24 mouse cellular contexts compared by ENCODE assay signal in genomic region chr2:145640255-145640984, GRCm38 (mm10). TPM values are rescaled to one million over a fixed set of nuclear protein-coding genes. Genes with fewer than 3 reads are reported as not detected.
A peak's percentile ranks its signal among the peaks of the same experiment; 100 is the strongest.
DNase-seq lines count a peak whose midpoint lies in the region; ATAC-seq and TF ChIP-seq lines count a peak whose summit lies in the region.
"Had no signal": no experiment of that assay in that cellular context is flagged by ENCODE, and none has a peak within 500 bp of the region (broad histone marks: within the 10 kb centered on the region; RNA-seq: fewer than 3 reads in every experiment).

No protein-coding gene starts in this region.

- H3K27me3 ChIP-seq in kidney, embryonic 14.5 days (ENCODE audit: control insufficient read depth, insufficient read depth, low read length) = no peaks in the 10 kb centered on the region
- no peaks in the 10 kb centered on the region for H3K27me3 ChIP-seq in kidney, embryonic 16.5 days (ENCODE audit: insufficient read depth, low read length)
- H3K27me3 ChIP-seq in midbrain, embryonic 10.5 days (ENCODE audit: low read depth, poor library complexity, severe bottlenecking) = no peaks in the 10 kb centered on the region
- no peaks in the 10 kb centered on the region for H3K27me3 ChIP-seq in midbrain, postnatal 0 days (ENCODE audit: insufficient read depth, low read length)
- H3K27me3 ChIP-seq: embryonic facial prominence, embryonic 12.5 days; forebrain, embryonic 13.5 days; forebrain, embryonic 15.5 days; Patski had no signal

- H3K9me3 ChIP-seq in kidney, embryonic 14.5 days (ENCODE audit: control insufficient read depth, low read length) = no peaks in the 10 kb centered on the region
- H3K9me3 ChIP-seq in kidney, embryonic 16.5 days (ENCODE audit: low read length) = no peaks in the 10 kb centered on the region
- H3K9me3 ChIP-seq in midbrain, embryonic 10.5 days (replicated peaks) = no peaks in the 10 kb centered on the region
- H3K9me3 ChIP-seq in midbrain, postnatal 0 days (ENCODE audit: low read length) = no peaks in the 10 kb centered on the region
- H3K9me3 ChIP-seq: embryonic facial prominence, embryonic 10.5 days; embryonic facial prominence, embryonic 12.5 days; forebrain, embryonic 13.5 days; forebrain, embryonic 15.5 days had no signal

- no peak for TF ChIP-seq CTCF in midbrain, postnatal 0 days (IDR thresholded peaks at IDR 0.05)

- H3K4me2 ChIP-seq in kidney, embryonic 14.5 days (replicated peaks; ENCODE audit: low read depth, low read length) = no peak overlapping the region
- no peak overlapping the region for H3K4me2 ChIP-seq in kidney, embryonic 16.5 days (replicated peaks; ENCODE audit: low read depth, low read length)
- no peak overlapping the region for H3K4me2 ChIP-seq in midbrain, postnatal 0 days (ENCODE audit: low read depth, low read length, poor library complexity, severe bottlenecking)
- H3K4me2 ChIP-seq: embryonic facial prominence, embryonic 12.5 days; forebrain, embryonic 13.5 days; forebrain, embryonic 15.5 days had no signal

- 0 out of 2 replicates have a peak, but pooled peaks cover 5% of the 10 kb centered on the region for H3K4me1 ChIP-seq in kidney, embryonic 14.5 days (ENCODE audit: control insufficient read depth, insufficient read depth, low read length)
- H3K4me1 ChIP-seq in kidney, embryonic 16.5 days (ENCODE audit: insufficient read depth, low read length) = peaks cover 9% of the 10 kb centered on the region; the same call in 1 of the 2 replicates
- H3K4me1 ChIP-seq in midbrain, embryonic 10.5 days = no peaks in the 10 kb centered on the region
- no peaks in the 10 kb centered on the region for H3K4me1 ChIP-seq in midbrain, postnatal 0 days (ENCODE audit: insufficient read depth, low read length)
- H3K4me1 ChIP-seq: embryonic facial prominence, embryonic 10.5 days; embryonic facial prominence, embryonic 12.5 days; forebrain, embryonic 13.5 days; forebrain, embryonic 15.5 days had no signal

- H3K27ac ChIP-seq in kidney, embryonic 14.5 days (ENCODE audit: low read depth, low read length) = no peak overlapping the region
- H3K27ac ChIP-seq in kidney, embryonic 16.5 days (ENCODE audit: low read length) = no peak overlapping the region
- H3K27ac ChIP-seq in midbrain, embryonic 10.5 days (replicated peaks) = 0 out of 2 replicates have a peak overlapping the region, but pooled peaks have one; percentile 23
- no peak overlapping the region for H3K27ac ChIP-seq in midbrain, postnatal 0 days (ENCODE audit: low read depth, low read length)
- H3K27ac ChIP-seq: embryonic facial prominence, embryonic 10.5 days; embryonic facial prominence, embryonic 12.5 days; forebrain, embryonic 13.5 days; forebrain, embryonic 15.5 days had no signal

- H3K36me3 ChIP-seq in kidney, embryonic 14.5 days (ENCODE audit: control insufficient read depth, insufficient read depth, low read length) = no peaks in the 10 kb centered on the region
- no peaks in the 10 kb centered on the region for H3K36me3 ChIP-seq in kidney, embryonic 16.5 days (ENCODE audit: insufficient read depth, low read length)
- H3K36me3 ChIP-seq in midbrain, embryonic 10.5 days = no peaks in the 10 kb centered on the region
- peaks cover 4% of the 10 kb centered on the region; the same call in 1 of the 2 replicates for H3K36me3 ChIP-seq in midbrain, postnatal 0 days (ENCODE audit: insufficient read depth, low read length)
- H3K36me3 ChIP-seq: embryonic facial prominence, embryonic 10.5 days; embryonic facial prominence, embryonic 12.5 days; forebrain, embryonic 15.5 days; G1E had no signal

- ATAC-seq in kidney, embryonic 14.5 days (ENCODE audit: low FRiP score, low TSS enrichment) = peak; percentile 75
- peak; percentile 67 for ATAC-seq in kidney, embryonic 16.5 days (ENCODE audit: low FRiP score, low TSS enrichment)
- ATAC-seq in midbrain, postnatal 0 days (ENCODE audit: low FRiP score) = no peak
- ATAC-seq: activated CD4-positive, CD25-positive, alpha-beta regulatory T cell, adult 4 months; CD4-positive, CD25-positive, alpha-beta regulatory T cell, adult 4 months; forebrain, embryonic 13.5 days; forebrain, embryonic 15.5 days; Patski had no signal

- H3K4me3 ChIP-seq in kidney, embryonic 14.5 days (ENCODE audit: low read length) = no peak overlapping the region
- no peak overlapping the region for H3K4me3 ChIP-seq in kidney, embryonic 16.5 days (ENCODE audit: low read length)
- no peak overlapping the region for H3K4me3 ChIP-seq in midbrain, embryonic 10.5 days
- H3K4me3 ChIP-seq in midbrain, postnatal 0 days (ENCODE audit: low read depth, low read length) = no peak overlapping the region
- H3K4me3 ChIP-seq: embryonic facial prominence, embryonic 10.5 days; embryonic facial prominence, embryonic 12.5 days; forebrain, embryonic 13.5 days; forebrain, embryonic 15.5 days had no signal

- H3K9ac ChIP-seq in kidney, embryonic 14.5 days (ENCODE audit: low read depth, low read length) = no peak overlapping the region
- H3K9ac ChIP-seq in kidney, embryonic 16.5 days (replicated peaks; ENCODE audit: low read length) = no peak overlapping the region
- no peak overlapping the region for H3K9ac ChIP-seq in midbrain, postnatal 0 days (replicated peaks; ENCODE audit: low read length, poor library complexity, severe bottlenecking)
- H3K9ac ChIP-seq: embryonic facial prominence, embryonic 12.5 days; forebrain, embryonic 13.5 days; forebrain, embryonic 15.5 days had no signal

- DNase-seq in kidney, postnatal 10 days = no peak
- no peak for DNase-seq in kidney, adult 8-10 months
- DNase-seq in midbrain, embryonic 10.5 days (ENCODE audit: low spot score) = no peak
- no peak for DNase-seq in midbrain, postnatal 0 days (ENCODE audit: low spot score)
- DNase-seq in thymus, postnatal 25 days = no peak
- DNase-seq: adrenal gland, adult 8-10 months; adrenal gland, postnatal 14 days; adrenal gland, postnatal 36 days; B cell, adult 2 months; cerebellum, adult 11-12 months; cerebellum, adult 2 months; cerebellum, adult 9-10 months; cerebellum, postnatal 10 days; cerebellum, postnatal 25 days had no signal

- WGBS in kidney, embryonic 14.5 days = 41% methylated on average over 21 of the region's 21 CpGs
- WGBS in kidney, embryonic 16.5 days = 34% methylated on average over 21 of the region's 21 CpGs
- 83% methylated on average over 21 of the region's 21 CpGs for WGBS in midbrain, embryonic 10.5 days
- 86% methylated on average over 21 of the region's 21 CpGs for WGBS in midbrain, postnatal 0 days

RNA-seq across cellular contexts. Expression of gene Rin2, which starts 34.6 kb away (rescaled TPM):
- polyA plus RNA-seq in kidney, embryonic 14.5 days (2014; fragmentation: Nextera tagmentation; extraction: Ambion mirVana) = 21.3 and 36.3 TPM in 2 replicates
- polyA plus RNA-seq in kidney, embryonic 16.5 days (2015; fragmentation: Nextera tagmentation; extraction: Ambion mirVana) = 32.5 and 37.7 TPM in 2 replicates
- 10.6 and 11.5 TPM in 2 replicates for polyA plus RNA-seq in midbrain, embryonic 10.5 days (2016; fragmentation: Nextera tagmentation; extraction: Ambion mirVana)
- 18.0 and 19.5 TPM in 2 replicates for total RNA-seq in midbrain, postnatal 0 days (2014; rRNA removed)
- 10.5 and 10.6 TPM in 2 replicates for polyA plus RNA-seq in midbrain, postnatal 0 days (2015; fragmentation: Nextera tagmentation; extraction: Ambion mirVana)
- polyA plus RNA-seq: G1E had no signal
